Mouse (Mus musculus) gastrocnemius, adult 2 months (tissue): ENCODE measurements around the gene Auts2. TPM values are rescaled to one million over a fixed set of nuclear protein-coding genes. Genes with fewer than 3 reads are reported as not detected.

ENCODE experiments used
- DNase-seq: peaks from one replicate; pipeline ENCODE4 v3.0.0; 2022
- H3K27ac ChIP-seq: fragments of 200-600 bp; 2 replicates; pipeline ENCODE4 v1.8.1; 2022; ENCODE audit warnings: mild to moderate bottlenecking
- H3K4me3 ChIP-seq: fragments of 200-600 bp; 2 replicates; pipeline ENCODE4 v1.8.1; 2022; ENCODE audit warnings: mild to moderate bottlenecking, moderate library complexity
- CTCF ChIP-seq: fragments of 200-600 bp; IDR thresholded peaks from 2 replicates; pipeline ENCODE4 v1.8.1; 2022; ENCODE audit warnings: antibody characterized with exemption, mild to moderate bottlenecking, moderate library complexity
- intact Hi-C: fragments of 180-260 bp; cut with DNase I; formaldehyde crosslinking; loops from one replicate; pipeline ENCODE4 v1.15.1; 2025
- total RNA-seq, 2 experiments: library from RNA; stranded (reverse); gene quantifications; 2 replicates each; pipeline ENCODE4 v1.2.3; 2021

Auts2 gene
- total RNA-seq, 2 experiments from 2014 or later, result 13.0 to 31.1 TPM

DNA sequence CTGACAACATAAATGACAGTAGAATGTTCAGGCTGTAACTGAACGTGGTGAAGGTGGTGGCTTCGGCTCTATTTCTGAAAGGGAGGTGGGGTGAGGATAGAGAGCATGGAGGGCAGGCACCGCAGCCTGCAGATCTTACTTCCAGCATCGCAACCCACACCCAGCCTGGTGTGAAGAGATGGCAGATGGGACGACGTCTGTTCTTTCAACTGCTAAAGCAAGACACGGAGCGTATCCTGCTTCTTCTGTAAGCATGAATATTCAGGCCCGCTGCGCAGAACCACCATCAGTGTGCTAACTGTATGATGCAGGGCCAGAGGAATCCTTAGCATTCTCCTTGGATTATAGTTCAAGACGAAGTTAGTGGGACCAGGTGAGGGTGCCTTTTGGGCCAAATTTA, 513.5 kb downstream of the Auts2 start:
- Histone ChIP-seq H3K4me3 (no peak overlapping the region), H3K27ac (no peak overlapping the region)
- intact Hi-C loops, result no loop called here
- no peak for DNase-seq
- no peak for TF ChIP-seq CTCF

DNA sequence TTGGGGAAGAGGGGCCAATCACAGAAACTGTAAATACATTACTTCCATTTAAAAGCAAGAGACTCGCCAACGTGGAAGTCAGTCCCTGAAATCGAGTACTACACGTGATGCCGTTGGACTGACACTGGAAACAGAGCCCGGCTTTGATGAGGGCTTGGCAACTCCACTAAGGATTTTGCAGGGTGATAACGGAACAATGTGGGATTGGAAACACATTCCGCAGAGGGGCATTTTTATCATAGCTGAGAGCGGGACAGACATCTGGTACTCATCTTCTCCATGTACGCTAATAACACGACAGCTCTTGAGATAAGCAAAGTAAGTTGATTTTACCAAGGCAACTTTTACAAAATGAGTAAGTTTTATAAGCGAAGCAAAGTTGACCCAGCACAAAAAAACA, 514.1 kb downstream of the Auts2 start:
- intact Hi-C loops, result no loop called here
- no peak for TF ChIP-seq CTCF
- H3K4me3 ChIP-seq, result no peak overlapping the region
- DNase-seq, result no peak
- H3K27ac ChIP-seq, result no peak overlapping the region

DNA sequence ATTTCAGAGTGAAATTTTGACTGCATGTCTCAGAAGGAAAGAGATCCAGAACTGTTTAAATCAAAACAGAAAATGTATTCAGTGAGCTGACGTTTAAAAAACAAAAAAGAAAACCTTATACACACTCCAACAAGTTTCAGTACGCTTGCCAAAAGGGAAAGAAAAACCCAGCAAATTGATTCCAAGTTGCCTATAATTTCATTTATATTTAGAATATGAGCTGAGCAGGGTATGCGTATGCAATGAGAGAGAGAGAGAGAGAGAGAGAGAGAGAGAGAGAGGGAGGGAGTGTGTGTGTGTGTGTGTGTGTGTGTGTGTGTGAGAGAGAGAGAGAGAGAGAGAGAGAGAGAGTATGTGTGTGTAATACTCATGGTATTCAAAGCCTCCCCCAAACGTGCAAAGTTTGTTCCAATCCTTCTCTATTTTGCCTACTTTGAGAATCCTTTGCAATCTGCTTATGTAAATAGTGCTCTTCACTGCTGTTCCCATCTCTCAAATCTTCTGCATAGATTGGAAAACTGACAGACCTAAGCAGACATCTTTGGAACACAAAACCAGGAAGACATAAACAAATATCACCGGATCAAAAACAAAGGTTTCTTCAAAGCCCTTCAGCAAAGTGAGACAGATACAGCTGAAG, 515.2 kb downstream of the Auts2 start:
- intact Hi-C loops, result no loop called here
- H3K4me3 ChIP-seq, result no peak overlapping the region; the same call in 1 of the 2 replicates

DNA sequence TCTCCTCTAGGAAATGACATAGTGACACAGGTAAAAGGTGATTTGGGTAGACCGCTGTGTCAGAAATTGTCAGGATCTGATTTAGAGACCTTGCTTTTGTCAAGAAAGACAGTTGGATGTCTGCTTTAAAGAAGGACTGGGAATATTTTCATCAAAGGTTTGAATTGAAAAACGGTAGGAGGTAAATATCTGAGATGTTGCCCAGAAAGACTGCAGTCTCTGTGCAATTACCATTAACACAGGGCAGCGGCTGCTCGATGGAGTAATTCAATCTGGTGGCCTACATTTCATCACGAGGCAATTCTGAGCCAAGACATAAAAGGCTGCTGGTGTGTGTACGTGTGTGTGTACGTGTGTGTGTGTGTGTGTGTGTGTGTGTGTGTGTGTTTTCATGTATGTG, 529.8 kb downstream of the Auts2 start:
- intact Hi-C loops, result no loop called here
- Histone ChIP-seq H3K27ac (no peak overlapping the region), H3K4me3 (no peak overlapping the region)
- TF ChIP-seq CTCF, result no peak
- peak; percentile 18 for DNase-seq

More for the DNA sequence above, 515.2 kb downstream of the Auts2 start:
- DNase-seq, result no peak
- TF ChIP-seq CTCF, result no peak
- no peak overlapping the region for H3K27ac ChIP-seq

DNA sequence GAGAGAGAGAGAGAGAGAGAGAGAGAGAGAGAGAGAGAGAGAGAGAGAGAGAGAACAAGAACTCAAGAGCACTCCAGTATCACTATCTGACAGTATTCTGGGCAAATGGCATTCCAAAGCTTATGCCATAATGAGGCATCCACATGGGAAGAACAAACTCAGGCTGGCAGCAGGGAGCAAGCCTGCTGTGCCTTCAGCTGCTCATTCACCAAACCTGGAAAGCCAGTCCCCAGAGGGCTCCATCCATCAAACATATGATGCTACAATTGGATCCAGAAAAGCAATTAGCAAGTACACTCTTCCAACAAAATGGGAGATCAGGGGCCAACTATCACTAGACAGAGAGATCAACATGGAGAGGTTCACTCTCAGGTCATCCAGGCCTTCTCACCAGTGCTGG, 531.3 kb downstream of the Auts2 start:
- Histone ChIP-seq H3K27ac (no peak overlapping the region), H3K4me3 (no peak overlapping the region)
- TF ChIP-seq CTCF, result no peak
- no peak for DNase-seq
- intact Hi-C loops, result no loop called here

DNA sequence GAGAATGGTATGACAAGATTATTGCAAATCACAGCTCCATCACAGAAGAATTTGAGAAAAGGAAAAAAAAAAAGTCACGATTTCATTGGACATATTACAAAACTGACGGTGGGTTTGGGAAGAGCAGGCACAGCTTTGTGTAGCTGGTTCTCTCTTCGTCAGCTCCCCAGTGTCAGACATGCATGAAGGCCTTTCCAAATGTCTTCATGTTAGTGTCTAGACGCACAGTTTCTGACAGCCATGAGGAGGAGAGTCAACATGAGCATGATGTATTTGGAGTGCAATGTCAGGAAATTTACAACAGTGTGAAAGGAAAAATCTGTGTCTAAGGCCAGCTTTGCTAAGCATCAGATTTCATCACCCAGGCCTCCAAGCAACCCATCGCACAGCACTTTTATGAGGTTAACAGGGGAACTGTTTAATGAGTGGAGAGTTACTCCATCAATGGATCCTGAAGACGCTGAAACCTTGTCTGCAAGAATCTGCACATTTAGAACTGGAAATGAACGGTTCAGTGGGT, 534.4 kb downstream of the Auts2 start:
- TF ChIP-seq CTCF, result no peak
- Histone ChIP-seq H3K4me3 (no peak overlapping the region), H3K27ac (no peak overlapping the region)
- intact Hi-C loops, result no loop called here
- DNase-seq, result no peak

DNA sequence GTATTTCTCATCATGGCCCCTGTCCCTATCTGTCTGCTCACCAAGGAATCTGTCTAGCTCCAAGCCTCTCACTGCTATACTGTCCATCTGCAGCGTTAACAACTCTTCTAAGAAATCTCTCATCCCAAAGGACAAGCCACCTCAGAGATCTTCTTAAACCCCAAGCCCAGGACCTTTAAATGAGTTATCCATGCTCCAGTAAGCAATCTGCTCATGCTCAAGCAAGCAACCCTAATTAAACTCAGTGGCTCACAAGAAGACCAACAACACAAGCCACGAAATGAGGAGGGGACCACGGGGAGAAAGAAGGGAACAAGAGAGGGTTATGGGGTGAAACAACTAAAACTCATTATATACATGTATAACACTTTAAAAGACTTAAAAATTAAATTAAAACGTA, 535.2 kb downstream of the Auts2 start:
- intact Hi-C loops, result no loop called here
- DNase-seq, result no peak
- no peak overlapping the region for H3K27ac ChIP-seq
- no peak overlapping the region for H3K4me3 ChIP-seq
- TF ChIP-seq CTCF, result no peak

DNA sequence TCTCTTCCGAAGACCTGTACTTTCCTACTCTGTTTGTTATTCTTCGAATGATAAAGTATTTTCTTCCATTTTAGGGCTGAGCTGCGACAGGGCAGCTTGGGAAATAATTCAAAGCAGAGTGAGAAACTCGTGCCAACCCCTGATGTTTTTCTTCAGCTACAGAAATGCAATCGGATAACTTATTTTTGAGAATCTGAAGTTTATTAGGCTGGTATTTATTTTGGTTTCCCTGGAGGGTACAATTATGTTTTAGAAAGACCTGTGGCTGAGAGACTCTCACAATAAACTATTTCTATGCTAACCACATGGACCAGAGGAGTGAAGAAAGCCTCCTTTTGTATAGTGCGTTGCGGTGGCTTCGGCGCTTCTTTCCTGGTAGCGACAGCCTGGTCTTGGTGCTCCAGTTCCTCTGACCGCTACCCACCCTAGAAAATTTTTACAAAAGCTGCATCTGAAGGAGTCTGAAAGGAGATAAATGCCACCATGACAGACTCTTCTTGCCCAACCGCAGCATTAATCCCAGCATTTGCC, 550.4 kb downstream of the Auts2 start:
- TF ChIP-seq CTCF, result no peak
- intact Hi-C loops, result no loop called here
- DNase-seq, result no peak
- H3K4me3 ChIP-seq, result peak overlapping the region; percentile 41
- H3K27ac ChIP-seq, result no peak overlapping the region

DNA sequence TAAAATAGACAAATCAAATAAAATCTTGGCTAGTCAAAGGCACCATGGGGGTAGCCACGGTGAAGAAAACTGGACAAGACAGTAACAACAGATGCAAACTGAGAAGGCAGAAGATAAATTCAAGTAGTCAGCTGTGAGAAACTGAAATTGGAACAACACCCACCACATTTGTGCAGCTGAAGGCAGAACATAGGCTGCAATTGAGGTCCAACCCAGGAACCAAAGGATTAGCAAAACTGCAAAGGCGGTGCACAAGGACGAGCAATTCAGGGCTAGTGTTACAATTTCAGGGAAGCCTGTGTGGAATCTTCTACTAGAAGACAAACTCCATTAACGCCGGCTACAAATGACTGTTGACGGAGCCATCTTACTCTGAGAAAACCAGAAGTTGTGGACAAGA, 550.9 kb downstream of the Auts2 start:
- Histone ChIP-seq H3K27ac (no peak overlapping the region), H3K4me3 (peak overlapping the region; percentile 41)
- no peak for DNase-seq
- no peak for TF ChIP-seq CTCF
- intact Hi-C loops, result no loop called here

DNA sequence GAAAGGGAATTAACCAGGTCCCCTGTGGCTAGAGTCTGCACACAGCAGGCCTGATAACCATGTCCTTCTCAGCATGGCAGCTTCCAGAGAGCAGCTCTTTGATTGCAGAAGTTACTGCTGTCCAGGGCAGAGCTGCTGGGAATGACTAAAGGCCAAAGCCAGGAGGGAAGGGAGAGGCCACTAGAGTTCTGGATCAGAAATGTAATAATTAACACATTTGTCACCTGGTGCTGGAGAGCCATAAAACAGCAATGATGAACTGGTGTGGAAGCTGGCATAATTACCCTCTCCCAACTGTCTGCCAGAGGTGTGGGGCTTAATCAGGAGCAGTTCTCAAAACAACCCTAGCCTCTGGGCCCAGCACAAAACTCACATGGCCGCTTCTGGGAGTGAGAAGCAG, 552.6 kb downstream of the Auts2 start:
- intact Hi-C loops, result no loop called here
- no peak for DNase-seq
- TF ChIP-seq CTCF, result no peak
- no peak overlapping the region for H3K27ac ChIP-seq
- no peak overlapping the region for H3K4me3 ChIP-seq

DNA sequence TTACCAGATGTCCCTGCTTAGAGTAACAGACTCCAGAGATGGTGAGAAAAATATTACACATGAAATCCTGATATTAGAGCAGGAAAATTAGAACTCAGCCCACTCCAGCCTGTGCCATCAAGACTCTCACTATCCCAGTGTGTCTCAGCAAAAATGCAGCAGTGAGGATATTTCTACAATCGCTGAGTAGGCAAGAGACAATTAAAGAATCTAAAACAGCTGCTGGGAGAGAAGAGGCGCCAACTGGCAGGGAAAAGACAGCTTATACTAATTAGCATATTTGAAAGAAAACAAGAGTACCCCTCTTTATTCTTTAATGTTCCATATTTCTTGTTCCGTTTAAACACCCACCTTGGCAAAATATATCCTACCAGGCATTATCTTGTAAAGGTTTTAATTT, 561.7 kb downstream of the Auts2 start:
- H3K4me3 ChIP-seq, result no peak overlapping the region
- intact Hi-C loops, result no loop called here
- TF ChIP-seq CTCF, result no peak
- H3K27ac ChIP-seq, result no peak overlapping the region
- no peak for DNase-seq

DNA sequence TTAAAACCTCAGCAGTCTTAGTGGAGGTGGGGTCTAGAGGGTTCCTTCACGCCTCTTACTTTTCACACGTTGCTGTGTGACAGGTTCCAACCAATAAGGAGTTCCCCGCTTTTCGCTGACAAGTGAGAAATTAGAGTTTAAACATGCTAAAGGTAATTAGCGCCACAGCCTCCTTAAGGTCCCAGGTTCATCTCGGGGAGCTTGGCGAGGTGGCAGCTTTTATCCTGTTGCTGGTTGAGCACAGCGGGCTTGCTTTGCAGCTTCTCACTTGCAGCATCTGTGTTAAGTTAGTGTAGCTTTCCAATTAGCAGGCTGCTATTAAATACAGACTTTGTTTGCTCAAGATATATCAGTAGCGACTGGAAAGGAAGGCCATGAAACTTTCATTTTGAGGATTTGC, 564.2 kb downstream of the Auts2 start:
- no peak for TF ChIP-seq CTCF
- Histone ChIP-seq H3K4me3 (no peak overlapping the region), H3K27ac (no peak overlapping the region)
- DNase-seq, result no peak
- intact Hi-C loops, result loop anchor here (5.0 kb wide), 1 partner anchor 442 kb away; no protein-coding TSS in a partner anchor

DNA sequence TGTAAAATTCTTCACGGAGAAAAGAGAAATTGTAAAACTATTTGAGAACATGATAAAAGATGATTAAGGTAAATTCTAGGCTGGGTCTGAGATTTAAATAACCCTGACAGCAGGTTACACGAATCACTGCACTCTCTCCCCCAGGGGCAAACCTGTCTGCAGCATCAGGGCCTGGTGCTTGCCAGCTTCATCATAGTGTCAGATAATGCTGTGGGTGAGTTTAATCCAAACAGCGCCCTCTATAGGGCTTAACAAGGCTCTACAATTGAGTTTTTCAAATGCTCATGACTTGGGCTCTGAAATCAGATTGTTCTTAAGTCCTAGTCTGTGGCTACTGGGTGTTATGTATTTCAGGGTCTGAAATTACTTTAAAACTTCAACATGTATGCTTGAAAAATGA, 565.6 kb downstream of the Auts2 start:
- intact Hi-C loops, result loop anchor here (5.0 kb wide), 1 partner anchor 440 kb away; no protein-coding TSS in a partner anchor
- peak; percentile 55 for TF ChIP-seq CTCF
- no peak overlapping the region for H3K27ac ChIP-seq

DNA sequence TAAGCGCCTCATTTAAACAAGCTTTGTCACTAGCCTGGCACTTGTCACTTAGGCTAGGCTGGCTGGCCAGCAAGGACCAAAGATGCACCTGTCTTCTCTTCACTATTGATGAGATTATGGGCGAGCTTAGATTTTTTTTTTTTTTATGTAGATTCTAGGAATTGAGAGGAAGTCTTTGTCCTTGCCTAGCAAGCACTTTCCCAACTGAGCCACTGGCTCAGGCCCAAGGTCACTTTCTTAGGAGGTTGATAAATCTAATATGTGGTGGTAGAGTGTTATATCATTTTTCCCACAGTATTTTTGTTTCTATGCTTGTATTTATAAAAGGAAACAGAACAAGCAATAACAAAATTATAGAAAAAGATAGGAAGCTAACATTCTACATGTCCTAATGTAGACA, 571.2 kb downstream of the Auts2 start:
- no peak overlapping the region for H3K4me3 ChIP-seq
- no peak for TF ChIP-seq CTCF
- no peak for DNase-seq
- intact Hi-C loops, result no loop called here
- no peak overlapping the region for H3K27ac ChIP-seq

More for the DNA sequence above, 565.6 kb downstream of the Auts2 start:
- H3K4me3 ChIP-seq, result no peak overlapping the region
- DNase-seq, result no peak
